Mouse (Mus musculus) gonadal fat pad, adult 2 months (tissue): ENCODE data around the gene Nudt4. TPM values are rescaled to one million over a fixed set of nuclear protein-coding genes. Genes with fewer than 3 reads are reported as not detected.

Experiments
- DNase-seq: peaks from one replicate; pipeline ENCODE4 v3.0.0-alpha.2; 2012; ENCODE audit warnings: low read depth
- polyA plus RNA-seq: library from polyadenylated mRNA; depleted of rRNA; stranded (reverse); fragments of >200 nt; gene quantifications from 2 replicates; pipeline ENCODE4 v1.2.3, GENCODE M21; 2012; rRNA removed

Nudt4 gene
- polyA plus RNA-seq, 1 experiment, result 41.0 TPM

- peak; percentile 30 for DNase-seq
Measured at GRCm38 (mm10) chr10:95501463-95502081, 62.4 kb downstream of the Nudt4 start, which contains the start of gene Mrpl42. Mrpl42 (minus strand) TSS chr10:95501940.

GRCm38 (mm10) chr10:95501033-95501432 lies 62.9 kb downstream of the Nudt4 start:
- no peak for DNase-seq

Other genes with a start within 250 kb of the Nudt4 start
- gene Cradd, start 240.0 kb downstream of the Nudt4 start, polyA plus RNA-seq, result 17.1 and 21.3 TPM in 2 replicates
- 10.8 and 14.6 TPM in 2 replicates for gene Socs2, start 147.0 kb downstream of the Nudt4 start, polyA plus RNA-seq
- gene Mrpl42, start 62.2 kb downstream of the Nudt4 start, polyA plus RNA-seq, result 116 and 136 TPM in 2 replicates
- 57.8 and 67.7 TPM in 2 replicates for gene Ube2n, start 49.0 kb downstream of the Nudt4 start, polyA plus RNA-seq
- not detected in 2 replicates for gene Anapc15-ps, start 109.3 kb upstream of the Nudt4 start, polyA plus RNA-seq